18 mouse cellular contexts compared by ENCODE assay signal in genomic region chr7:130042296-130042910, GRCm38 (mm10).
DNase-seq lines count a peak whose midpoint lies in the region; ATAC-seq and TF ChIP-seq lines count a peak whose summit lies in the region.
"Had no signal": no experiment of that assay in that cellular context is flagged by ENCODE, and none has a peak within 500 bp of the region (broad histone marks: within the 10 kb centered on the region; RNA-seq: fewer than 3 reads in every experiment).

No protein-coding gene starts in this region.

- H3K27me3 ChIP-seq in kidney, embryonic 15.5 days: no peaks in the 10 kb centered on the region
- no peaks in the 10 kb centered on the region for H3K27me3 ChIP-seq in kidney, adult 2 months (replicated peaks; ENCODE audit: control insufficient read depth, insufficient read depth, low read length)
- H3K27me3 ChIP-seq in midbrain, embryonic 10.5 days (ENCODE audit: low read depth, poor library complexity, severe bottlenecking): peaks cover 46% of the 10 kb centered on the region
- no peaks in the 10 kb centered on the region for H3K27me3 ChIP-seq in midbrain, embryonic 11.5 days (ENCODE audit: control insufficient read depth, insufficient read depth, low read length)
- H3K27me3 ChIP-seq in small intestine, adult 2 months (ENCODE audit: control insufficient read depth, insufficient read depth, low read length): no peaks in the 10 kb centered on the region
- H3K27me3 ChIP-seq: forebrain, embryonic 15.5 days; liver, embryonic 13.5 days; neural tube, embryonic 15.5 days had no signal

- no peak for TF ChIP-seq POLR2A in kidney, adult 2 months (IDR thresholded peaks at IDR 0.05; ENCODE audit: low read depth, low read length)
- TF ChIP-seq POLR2A in small intestine, adult 2 months (IDR thresholded peaks at IDR 0.05; ENCODE audit: low read depth, low read length): no peak

- no peaks in the 10 kb centered on the region for H3K9me3 ChIP-seq in kidney, embryonic 15.5 days (replicated peaks)
- 0 out of 2 replicates have a peak, but pooled peaks cover 2% of the 10 kb centered on the region for H3K9me3 ChIP-seq in midbrain, embryonic 10.5 days (replicated peaks)
- no peaks in the 10 kb centered on the region for H3K9me3 ChIP-seq in midbrain, embryonic 11.5 days (ENCODE audit: control insufficient read depth, low read length)
- H3K9me3 ChIP-seq: forebrain, embryonic 15.5 days; liver, embryonic 13.5 days; neural tube, embryonic 15.5 days had no signal

- no peak for ATAC-seq in kidney, embryonic 15.5 days (replicated peaks; ENCODE audit: low FRiP score)
- ATAC-seq in midbrain, embryonic 11.5 days (ENCODE audit: low FRiP score): no peak
- ATAC-seq: forebrain, embryonic 15.5 days; inflammation-experienced regulatory T-cells, adult 6 months had no signal

- DNase-seq in kidney, adult 2 months: no peak
- DNase-seq in midbrain, embryonic 10.5 days (ENCODE audit: low spot score): no peak
- no peak for DNase-seq in midbrain, embryonic 11.5 days (ENCODE audit: low spot score, missing footprints)
- DNase-seq in adrenal gland, postnatal 4 days (ENCODE audit: low spot score in 2 of 2): no peak
- no peak for DNase-seq in right cerebral cortex, postnatal 10 days (ENCODE audit: low spot score in 2 of 2)
- DNase-seq: adrenal gland, postnatal 10 days; cerebellum, adult 9-10 months; kidney, postnatal 4 days; liver, embryonic 13.5 days; right cerebral cortex, adult 18-20 months; thymus, postnatal 36 days had no signal

- no peaks in the 10 kb centered on the region for H3K36me3 ChIP-seq in kidney, embryonic 15.5 days
- no peaks in the 10 kb centered on the region for H3K36me3 ChIP-seq in kidney, adult 2 months (ENCODE audit: control insufficient read depth, insufficient read depth, low read length)
- H3K36me3 ChIP-seq in midbrain, embryonic 10.5 days: no peaks in the 10 kb centered on the region
- H3K36me3 ChIP-seq in midbrain, embryonic 11.5 days (ENCODE audit: control insufficient read depth, insufficient read depth, low read length): no peaks in the 10 kb centered on the region
- H3K36me3 ChIP-seq in small intestine, adult 2 months (ENCODE audit: control insufficient read depth, insufficient read depth, low read length): no peaks in the 10 kb centered on the region
- H3K36me3 ChIP-seq: forebrain, embryonic 15.5 days; liver, embryonic 13.5 days; neural tube, embryonic 15.5 days had no signal

- H3K4me1 ChIP-seq in kidney, embryonic 15.5 days: peaks cover 49% of the 10 kb centered on the region
- 0 out of 2 replicates have a peak, but pooled peaks cover 3% of the 10 kb centered on the region for H3K4me1 ChIP-seq in kidney, adult 2 months (ENCODE audit: control insufficient read depth, insufficient read depth, low read length)
- H3K4me1 ChIP-seq in midbrain, embryonic 10.5 days: peaks cover 53% of the 10 kb centered on the region
- peaks cover 7% of the 10 kb centered on the region for H3K4me1 ChIP-seq in midbrain, embryonic 11.5 days (ENCODE audit: control insufficient read depth, insufficient read depth, low read length)
- peaks cover 13% of the 10 kb centered on the region; the same call in 1 of the 2 replicates for H3K4me1 ChIP-seq in small intestine, adult 2 months (ENCODE audit: control insufficient read depth, insufficient read depth, insufficient read length, low read length)
- H3K4me1 ChIP-seq: forebrain, embryonic 15.5 days; liver, embryonic 13.5 days; neural tube, embryonic 15.5 days had no signal

- no peak overlapping the region for H3K9ac ChIP-seq in kidney, embryonic 15.5 days
- H3K9ac ChIP-seq in midbrain, embryonic 11.5 days (ENCODE audit: low read length): no peak overlapping the region
- H3K9ac ChIP-seq: forebrain, embryonic 15.5 days; hindbrain, embryonic 14.5 days; liver, embryonic 13.5 days; neural tube, embryonic 15.5 days had no signal

- 54% methylated on average over 5 of the region's 5 CpGs for WGBS in kidney, embryonic 15.5 days
- 67% methylated on average over 5 of the region's 5 CpGs for WGBS in kidney, adult 2 months
- WGBS in midbrain, embryonic 10.5 days: 48% methylated on average over 5 of the region's 5 CpGs
- WGBS in midbrain, embryonic 11.5 days: 47% methylated on average over 5 of the region's 5 CpGs
- WGBS in small intestine, adult 2 months: 22% methylated on average over 5 of the region's 5 CpGs

- H3K4me2 ChIP-seq in kidney, embryonic 15.5 days: no peak overlapping the region
- H3K4me2 ChIP-seq in midbrain, embryonic 11.5 days: no peak overlapping the region
- H3K4me2 ChIP-seq: forebrain, embryonic 15.5 days; hindbrain, embryonic 14.5 days; liver, embryonic 13.5 days; neural tube, embryonic 15.5 days had no signal

- H3K27ac ChIP-seq in kidney, embryonic 15.5 days: peak overlapping the region; percentile 32; the same call in 1 of the 2 replicates
- no peak overlapping the region for H3K27ac ChIP-seq in kidney, adult 2 months (ENCODE audit: insufficient read depth, low read depth, low read length)
- H3K27ac ChIP-seq in midbrain, embryonic 10.5 days (replicated peaks): 0 out of 2 replicates have a peak overlapping the region, but pooled peaks have one; percentile 2
- H3K27ac ChIP-seq in midbrain, embryonic 11.5 days (ENCODE audit: low read depth, low read length): no peak overlapping the region
- peak overlapping the region; percentile 50; the same call in 1 of the 2 replicates for H3K27ac ChIP-seq in small intestine, adult 2 months (ENCODE audit: insufficient read depth, low read depth, low read length)
- H3K27ac ChIP-seq: forebrain, embryonic 15.5 days; hindbrain, embryonic 14.5 days; liver, embryonic 13.5 days; macrophage; neural tube, embryonic 15.5 days had no signal

- no peak overlapping the region for H3K4me3 ChIP-seq in kidney, embryonic 15.5 days (replicated peaks)
- H3K4me3 ChIP-seq in kidney, adult 2 months (ENCODE audit: insufficient read depth, low read depth, low read length): no peak overlapping the region
- no peak overlapping the region for H3K4me3 ChIP-seq in midbrain, embryonic 10.5 days
- H3K4me3 ChIP-seq in midbrain, embryonic 11.5 days (ENCODE audit: low read depth, low read length): no peak overlapping the region
- no peak overlapping the region for H3K4me3 ChIP-seq in small intestine, adult 2 months (ENCODE audit: low read depth, low read length)
- H3K4me3 ChIP-seq: forebrain, embryonic 15.5 days; liver, embryonic 13.5 days; neural tube, embryonic 15.5 days had no signal

- TF ChIP-seq CTCF in kidney, adult 2 months (conservative IDR thresholded peaks at IDR 0.05; ENCODE audit: insufficient read depth, insufficient read length, low read depth, low read length): no peak
- TF ChIP-seq CTCF in small intestine, adult 2 months (IDR thresholded peaks at IDR 0.05; ENCODE audit: extremely low read depth, insufficient read length, insufficient replicate concordance, low read depth, low read length): no peak

Comparison
In these comparisons a context has a peak if more than half of its experiments do, and no peak if none do; other contexts are left out.
1. H3K27ac ChIP-seq: peak in kidney, embryonic 15.5 days (single experiment), midbrain, embryonic 10.5 days (single experiment) and small intestine, adult 2 months (single experiment); none in kidney, adult 2 months (single experiment) and midbrain, embryonic 11.5 days (single experiment).